Comparison of ENCODE assay signal across 7 mouse cellular contexts in the genomic region with DNA sequence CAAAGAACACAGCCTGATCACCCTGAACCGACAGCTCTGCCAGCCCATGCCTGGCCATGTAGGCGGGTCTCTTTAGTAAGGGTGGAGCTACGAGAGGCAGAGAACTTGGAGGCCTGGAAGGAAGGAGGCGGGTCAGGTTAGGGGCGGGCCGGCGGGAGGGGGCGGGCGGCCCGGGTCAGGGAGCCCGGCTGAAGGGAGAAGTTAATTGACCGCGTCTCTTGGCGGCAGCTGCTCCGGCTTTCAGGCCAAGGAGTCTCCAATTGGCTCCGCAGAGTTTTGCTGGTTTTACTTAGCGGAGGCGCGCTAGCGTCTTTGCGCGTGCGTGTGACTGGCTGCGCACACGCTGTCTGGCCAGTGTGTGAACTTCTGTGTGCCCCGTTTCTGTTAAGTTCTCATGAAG. TPM values are rescaled to one million over a fixed set of nuclear protein-coding genes. Genes with fewer than 3 reads are reported as not detected.
DNase-seq lines count a peak whose midpoint lies in the region; ATAC-seq and TF ChIP-seq lines count a peak whose summit lies in the region.

No protein-coding gene starts in this region.

- TF ChIP-seq CTCF in bone marrow macrophage, adult 2 months (IDR thresholded peaks at IDR 0.05; ENCODE audit: low read depth, low read length) = no peak
- no peak for TF ChIP-seq CTCF in gastrocnemius, adult 2 months (IDR thresholded peaks at IDR 0.05)

- WGBS in hindbrain, embryonic 15.5 days = 0% methylated on average over 26 of the region's 26 CpGs
- WGBS in limb, embryonic 13.5 days = under 1% methylated on average over 26 of the region's 26 CpGs
- under 1% methylated on average over 26 of the region's 26 CpGs for WGBS in midbrain, embryonic 14.5 days

- peak; percentile 84 for ATAC-seq in hindbrain, embryonic 15.5 days (ENCODE audit: low FRiP score, low read depth)
- ATAC-seq in limb, embryonic 13.5 days (ENCODE audit: low FRiP score, low read depth) = peak; percentile 91
- peak; percentile 87 for ATAC-seq in midbrain, embryonic 14.5 days (ENCODE audit: low FRiP score, low TSS enrichment)

- DNase-seq in Muller cell, postnatal 12 days (ENCODE audit: inconsistent ontology term) = peak; percentile 94
- DNase-seq in gastrocnemius, adult 2 months = peak; percentile 92
- DNase-seq in midbrain, embryonic 14.5 days = peak; percentile 85
- peak; percentile 57 for DNase-seq in splenic B cell, adult 2 months (ENCODE audit: low read depth, low spot score)

- no peaks in the 10 kb centered on the region for H3K36me3 ChIP-seq in hindbrain, embryonic 15.5 days
- peaks cover 38% of the 10 kb centered on the region for H3K36me3 ChIP-seq in limb, embryonic 13.5 days
- no peaks in the 10 kb centered on the region for H3K36me3 ChIP-seq in midbrain, embryonic 14.5 days (ENCODE audit: control insufficient read depth, insufficient read depth, low read length)
- no peaks in the 10 kb centered on the region for H3K36me3 ChIP-seq in splenic B cell, adult 2 months (ENCODE audit: control insufficient read depth, insufficient read depth, low read length, poor library complexity, severe bottlenecking)

- TF ChIP-seq POLR2A in bone marrow macrophage, adult 2 months (IDR thresholded peaks at IDR 0.05; ENCODE audit: borderline replicate concordance, low read depth, low read length) = no peak; the same call in 1 of the 2 replicates

- H3K4me3 ChIP-seq in bone marrow macrophage, adult 2 months (ENCODE audit: insufficient read depth, low read length) = peak overlapping the region; percentile 50
- peak overlapping the region; percentile 66 for H3K4me3 ChIP-seq in gastrocnemius, adult 2 months
- peak overlapping the region; percentile 43 for H3K4me3 ChIP-seq in hindbrain, embryonic 15.5 days
- H3K4me3 ChIP-seq in limb, embryonic 13.5 days = peak overlapping the region; percentile 35
- peak overlapping the region; percentile 31 for H3K4me3 ChIP-seq in midbrain, embryonic 14.5 days (replicated peaks; ENCODE audit: low read depth, low read length)

- peak overlapping the region; percentile 24; the same call in 1 of the 2 replicates for H3K9ac ChIP-seq in hindbrain, embryonic 15.5 days
- peak overlapping the region; percentile 56 for H3K9ac ChIP-seq in limb, embryonic 13.5 days
- peak overlapping the region; percentile 12; the same call in 1 of the 2 replicates for H3K9ac ChIP-seq in midbrain, embryonic 14.5 days (replicated peaks; ENCODE audit: low read length)

- no peaks in the 10 kb centered on the region for H3K9me3 ChIP-seq in hindbrain, embryonic 15.5 days
- no peaks in the 10 kb centered on the region for H3K9me3 ChIP-seq in limb, embryonic 13.5 days
- H3K9me3 ChIP-seq in midbrain, embryonic 14.5 days (ENCODE audit: control insufficient read depth, low read length) = no peaks in the 10 kb centered on the region

- intact Hi-C loops in gastrocnemius, adult 2 months (cut with DNase I) = no loop called here

- peaks cover 10% of the 10 kb centered on the region for H3K4me1 ChIP-seq in bone marrow macrophage, adult 2 months (ENCODE audit: control insufficient read depth, insufficient read depth, low read length)
- H3K4me1 ChIP-seq in hindbrain, embryonic 15.5 days (replicated peaks) = peaks cover 28% of the 10 kb centered on the region
- H3K4me1 ChIP-seq in limb, embryonic 13.5 days = peaks cover 83% of the 10 kb centered on the region
- H3K4me1 ChIP-seq in midbrain, embryonic 14.5 days (ENCODE audit: control insufficient read depth, insufficient read depth, low read length) = peaks cover 13% of the 10 kb centered on the region; the same call in 1 of the 2 replicates

- peak overlapping the region; percentile 78 for H3K4me2 ChIP-seq in hindbrain, embryonic 15.5 days
- peak overlapping the region; percentile 75 for H3K4me2 ChIP-seq in limb, embryonic 13.5 days (replicated peaks)
- peak overlapping the region; percentile 61 for H3K4me2 ChIP-seq in midbrain, embryonic 14.5 days (ENCODE audit: low read length)

- peaks cover 25% of the 10 kb centered on the region for H3K27me3 ChIP-seq in hindbrain, embryonic 15.5 days
- peaks cover 48% of the 10 kb centered on the region for H3K27me3 ChIP-seq in limb, embryonic 13.5 days
- peaks cover 11% of the 10 kb centered on the region for H3K27me3 ChIP-seq in midbrain, embryonic 14.5 days (ENCODE audit: control insufficient read depth, insufficient read depth, low read length)
- no peaks in the 10 kb centered on the region for H3K27me3 ChIP-seq in splenic B cell, adult 2 months (ENCODE audit: control insufficient read depth, insufficient read depth, low read length, poor library complexity, severe bottlenecking)

- peak overlapping the region; percentile 59 for H3K27ac ChIP-seq in bone marrow macrophage, adult 2 months (ENCODE audit: insufficient read depth, low read depth, low read length)
- H3K27ac ChIP-seq in gastrocnemius, adult 2 months = peak overlapping the region; percentile 86
- no peak overlapping the region for H3K27ac ChIP-seq in hindbrain, embryonic 15.5 days (replicated peaks)
- peak overlapping the region; percentile 78 for H3K27ac ChIP-seq in limb, embryonic 13.5 days
- no peak overlapping the region for H3K27ac ChIP-seq in midbrain, embryonic 14.5 days (replicated peaks; ENCODE audit: low read depth, low read length)

RNA-seq across cellular contexts. Expression of a gene that starts 9.0 kb away (rescaled TPM):
- not detected in 2 replicates for polyA plus RNA-seq in bone marrow macrophage, adult 2 months (2012; ENCODE audit: insufficient read depth, insufficient read length, missing spikeins)
- 1,000 to 10,000 TPM in 1 of 2 experiments, 100 to 1,000 TPM in 1; 528 to 1,790 TPM for total RNA-seq in gastrocnemius, adult 2 months (2021)
- polyA plus RNA-seq in hindbrain, embryonic 15.5 days (2015; fragmentation: Nextera tagmentation; extraction: Ambion mirVana) = 0.17 TPM in 1 of 2 replicates, not detected in the other
- 3.5 and 4.8 TPM in 2 replicates for polyA plus RNA-seq in limb, embryonic 13.5 days (2015; fragmentation: Nextera tagmentation; extraction: Ambion mirVana)
- polyA plus RNA-seq in midbrain, embryonic 14.5 days (2014; fragmentation: Nextera tagmentation; extraction: Ambion mirVana) = 0.25 TPM in 1 of 2 replicates, not detected in the other

RNA-seq across cellular contexts. Expression of a gene that starts 14.3 kb away (rescaled TPM):
- polyA plus RNA-seq in bone marrow macrophage, adult 2 months (2012; ENCODE audit: insufficient read depth, insufficient read length, missing spikeins) = 0.34 TPM in 1 of 2 replicates, not detected in the other
- 1 to 10 TPM in 1 of 2 experiments, under 1 TPM in 1; 0.99 to 1.3 TPM for total RNA-seq in gastrocnemius, adult 2 months (2021)
- 11.0 and 12.0 TPM in 2 replicates for polyA plus RNA-seq in hindbrain, embryonic 15.5 days (2015; fragmentation: Nextera tagmentation; extraction: Ambion mirVana)
- 91.1 and 97.7 TPM in 2 replicates for polyA plus RNA-seq in limb, embryonic 13.5 days (2015; fragmentation: Nextera tagmentation; extraction: Ambion mirVana)
- 5.8 and 9.3 TPM in 2 replicates for polyA plus RNA-seq in midbrain, embryonic 14.5 days (2014; fragmentation: Nextera tagmentation; extraction: Ambion mirVana)

Comparison
In these comparisons a context has a peak if more than half of its experiments do, and no peak if none do; other contexts are left out.
1. H3K27ac ChIP-seq: peak in bone marrow macrophage, adult 2 months (single experiment), gastrocnemius, adult 2 months (single experiment) and limb, embryonic 13.5 days (single experiment); none in hindbrain, embryonic 15.5 days (single experiment) and midbrain, embryonic 14.5 days (single experiment).
2. Peak in every context shown above with its lines, with median percentiles within 50 percentile points of each other: DNase-seq, H3K4me3 ChIP-seq, ATAC-seq, H3K4me2 ChIP-seq and H3K9ac ChIP-seq.